Mouse (Mus musculus) liver, embryonic 14.5 days (tissue): ENCODE results near the gene Nop2.

ENCODE experiments used
- CTCF ChIP-seq: IDR thresholded peaks from 2 replicates; pipeline ENCODE4 v1.5.1; 2016; ENCODE audit warnings: antibody characterized with exemption, low read depth, control low read depth
- EP300 ChIP-seq: IDR thresholded peaks from 2 replicates; pipeline ENCODE4 v1.6.1; 2016; ENCODE audit warnings: antibody characterized with exemption, low read depth

- TF ChIP-seq CTCF (no peak), EP300 (no peak)
Observed at GRCm38 (mm10) chr6:125156903-125157614, 25.4 kb downstream of the Nop2 start.
